Mouse (Mus musculus): ENCODE results near the gene Atp5f1. TPM values are rescaled to one million over a fixed set of nuclear protein-coding genes. Genes with fewer than 3 reads are reported as not detected.

Gene Atp5f1
- polyA plus RNA-seq, 1 experiment, result 1,422 TPM

DNA sequence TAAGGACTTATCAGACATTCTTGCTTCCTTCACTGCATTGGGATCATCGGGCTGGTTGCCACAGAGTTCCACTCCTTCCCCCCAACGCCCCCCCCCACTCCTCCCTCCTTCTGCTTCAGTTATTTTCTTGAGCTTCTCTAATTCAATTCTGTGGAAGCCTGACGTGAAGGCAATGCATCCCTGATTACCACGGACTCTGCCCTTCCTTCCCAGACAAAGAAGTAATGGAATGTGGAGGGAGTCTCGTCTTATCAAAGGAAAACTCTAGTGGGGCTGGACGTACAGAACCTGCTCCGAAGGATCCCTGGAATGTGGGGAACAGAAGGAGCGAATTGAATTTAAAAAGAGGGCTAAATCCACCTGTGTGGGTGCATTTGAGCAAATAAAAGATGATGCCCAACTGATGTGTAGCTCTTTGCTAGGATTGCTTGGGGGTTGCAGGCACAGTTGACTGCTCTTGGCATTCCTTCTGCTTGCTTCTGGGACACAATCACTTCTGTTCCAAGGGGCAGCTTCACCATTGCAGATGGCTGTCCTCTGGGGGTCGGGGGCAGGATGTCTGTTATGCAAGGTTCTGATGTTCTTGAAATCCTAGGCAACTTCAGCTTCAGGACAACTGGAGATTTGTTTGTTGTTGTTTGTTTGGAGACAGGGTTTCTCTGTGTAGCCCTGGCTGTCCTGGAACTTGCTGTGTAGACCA, 51.8 kb downstream of the Atp5f1 start:
- Histone ChIP-seq H3K4me1 (ENCODE audit: control insufficient read depth, insufficient read depth, low read length) (no peaks in the 10 kb centered on the region), H3K4me3 (ENCODE audit: insufficient read depth, low read depth, low read length) (no peak overlapping the region), H3K27ac (ENCODE audit: insufficient read depth, low read depth, low read length) (no peak overlapping the region)
- TF ChIP-seq POLR2A (IDR thresholded peaks at IDR 0.05; ENCODE audit: insufficient read depth, low read depth, low read length) (no peak), CTCF (IDR thresholded peaks at IDR 0.05; ENCODE audit: insufficient read depth, low read depth, low read length) (no peak)
- WGBS, result 43% methylated on average over 9 of the region's 9 CpGs

DNA sequence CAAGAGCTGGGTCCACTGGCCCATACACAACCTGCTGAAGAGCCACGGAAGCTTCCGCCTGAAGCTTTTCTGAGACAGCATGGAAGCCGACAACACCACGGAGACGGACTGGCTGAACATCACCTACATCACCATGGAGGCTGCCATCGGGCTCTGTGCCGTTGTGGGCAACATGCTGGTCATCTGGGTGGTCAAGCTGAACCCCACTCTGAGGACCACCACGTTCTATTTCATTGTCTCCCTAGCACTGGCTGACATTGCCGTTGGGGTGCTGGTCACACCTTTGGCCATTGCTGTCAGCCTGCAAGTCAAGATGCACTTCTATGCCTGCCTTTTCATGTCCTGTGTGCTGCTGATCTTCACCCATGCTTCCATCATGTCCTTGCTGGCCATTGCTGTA, 55.2 kb downstream of the Atp5f1 start:
- Histone ChIP-seq H3K4me3 (ENCODE audit: insufficient read depth, low read depth, low read length) (no peak overlapping the region), H3K27ac (ENCODE audit: insufficient read depth, low read depth, low read length) (no peak overlapping the region), H3K4me1 (ENCODE audit: control insufficient read depth, insufficient read depth, low read length) (no peaks in the 10 kb centered on the region)
- no peak for TF ChIP-seq CTCF (IDR thresholded peaks at IDR 0.05; ENCODE audit: insufficient read depth, low read depth, low read length)
- no peak for TF ChIP-seq POLR2A (IDR thresholded peaks at IDR 0.05; ENCODE audit: insufficient read depth, low read depth, low read length)
- WGBS, result 91% methylated on average over 9 of the region's 9 CpGs

DNA sequence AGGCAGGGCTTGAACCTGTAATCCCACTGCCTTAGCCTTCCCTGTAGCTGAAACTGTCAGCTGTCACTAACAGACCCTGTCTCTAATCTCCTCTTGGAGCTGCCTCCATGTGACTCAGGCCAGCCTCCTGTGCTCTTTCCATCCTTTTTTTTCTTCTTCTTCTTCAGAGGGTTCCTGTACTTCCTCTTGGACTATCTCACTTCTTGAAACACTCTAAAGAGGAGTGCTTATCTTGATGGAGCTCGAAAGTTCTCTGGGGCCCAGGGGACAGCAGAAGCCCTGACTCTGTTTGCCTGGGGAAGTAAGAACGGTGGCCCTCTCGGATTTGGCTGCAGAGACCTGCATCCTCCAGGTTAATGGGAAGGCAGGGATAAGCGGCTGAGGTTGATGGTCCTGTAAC, 55.7 kb downstream of the Atp5f1 start:
- Histone ChIP-seq H3K27ac (ENCODE audit: insufficient read depth, low read depth, low read length) (no peak overlapping the region), H3K4me1 (ENCODE audit: control insufficient read depth, insufficient read depth, low read length) (no peaks in the 10 kb centered on the region), H3K4me3 (ENCODE audit: insufficient read depth, low read depth, low read length) (no peak overlapping the region)
- TF ChIP-seq CTCF (IDR thresholded peaks at IDR 0.05; ENCODE audit: insufficient read depth, low read depth, low read length) (no peak), POLR2A (IDR thresholded peaks at IDR 0.05; ENCODE audit: insufficient read depth, low read depth, low read length) (no peak)
- 90% methylated on average over 4 of the region's 4 CpGs for WGBS

DNA sequence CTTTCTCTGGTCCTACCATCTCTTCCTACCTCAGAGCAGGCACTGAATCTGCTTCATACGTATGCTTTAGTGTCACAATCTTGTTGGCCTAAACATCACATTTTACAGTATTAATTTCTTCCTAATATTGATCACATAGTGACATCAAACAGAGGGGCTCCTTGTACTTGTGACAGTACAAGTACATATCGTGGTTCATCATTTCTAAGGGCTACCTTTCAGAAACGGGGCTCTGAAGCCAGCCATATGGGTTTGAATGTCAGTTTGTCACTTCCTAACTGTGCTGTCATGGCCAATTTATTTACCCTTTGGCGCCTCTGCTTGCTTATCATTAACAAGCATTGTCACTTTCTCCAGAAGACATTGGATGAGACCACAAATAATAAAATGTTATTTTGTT, 58.4 kb downstream of the Atp5f1 start:
- 87% methylated on average over 4 of the region's 4 CpGs for WGBS
- no peaks in the 10 kb centered on the region for H3K4me1 ChIP-seq (ENCODE audit: control insufficient read depth, insufficient read depth, low read length)
- no peak for TF ChIP-seq POLR2A (IDR thresholded peaks at IDR 0.05; ENCODE audit: insufficient read depth, low read depth, low read length)
- no peak for TF ChIP-seq CTCF (IDR thresholded peaks at IDR 0.05; ENCODE audit: insufficient read depth, low read depth, low read length)
- H3K27ac ChIP-seq (ENCODE audit: insufficient read depth, low read depth, low read length), result no peak overlapping the region
- H3K4me3 ChIP-seq (ENCODE audit: insufficient read depth, low read depth, low read length), result no peak overlapping the region

DNA sequence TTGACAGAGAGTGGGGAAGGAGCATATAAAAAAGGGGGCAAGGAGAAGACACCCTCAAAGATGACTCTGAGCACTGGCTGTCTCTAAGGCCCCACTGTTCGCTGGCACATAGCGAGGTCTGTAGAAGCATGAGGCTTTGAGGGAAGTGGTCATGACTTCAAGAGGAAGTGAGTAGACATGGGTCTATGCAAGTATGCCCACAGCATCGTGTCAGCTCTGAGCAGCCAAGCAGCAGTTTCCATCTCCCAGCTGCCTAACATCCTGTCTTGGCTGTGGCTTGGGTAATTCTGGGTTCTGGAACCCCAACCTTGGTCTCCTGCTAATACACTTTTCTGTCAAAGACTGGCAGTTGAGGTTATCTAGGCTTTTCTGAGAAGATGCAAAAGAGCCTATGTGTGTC, 59.2 kb downstream of the Atp5f1 start:
- Histone ChIP-seq H3K4me1 (ENCODE audit: control insufficient read depth, insufficient read depth, low read length) (no peaks in the 10 kb centered on the region), H3K27ac (ENCODE audit: insufficient read depth, low read depth, low read length) (no peak overlapping the region), H3K4me3 (ENCODE audit: insufficient read depth, low read depth, low read length) (no peak overlapping the region)
- TF ChIP-seq POLR2A (IDR thresholded peaks at IDR 0.05; ENCODE audit: insufficient read depth, low read depth, low read length) (no peak), CTCF (IDR thresholded peaks at IDR 0.05; ENCODE audit: insufficient read depth, low read depth, low read length) (no peak)
- 81% methylated on average over 3 of the region's 3 CpGs for WGBS

DNA sequence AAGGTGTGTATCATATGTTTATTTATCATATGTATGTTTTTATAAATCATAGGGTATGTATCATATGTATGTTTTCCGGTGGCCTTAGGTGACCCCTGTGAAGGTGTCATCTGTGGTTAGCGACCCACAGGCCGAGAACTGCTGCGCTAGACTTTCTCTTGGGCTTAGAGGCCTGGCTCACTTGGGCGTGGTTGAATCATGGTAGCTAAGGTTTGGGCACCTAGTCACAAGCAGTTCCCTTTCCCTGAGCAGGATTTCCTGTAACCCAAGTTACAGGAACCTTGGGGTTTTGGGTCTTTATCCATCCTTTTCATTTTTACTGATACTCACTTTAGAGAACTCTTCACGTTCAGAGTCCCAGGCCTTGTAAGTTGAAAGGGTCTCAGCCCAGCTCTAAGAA, 59.6 kb downstream of the Atp5f1 start:
- TF ChIP-seq POLR2A (IDR thresholded peaks at IDR 0.05; ENCODE audit: insufficient read depth, low read depth, low read length), result no peak
- TF ChIP-seq CTCF (IDR thresholded peaks at IDR 0.05; ENCODE audit: insufficient read depth, low read depth, low read length), result no peak
- WGBS, result 82% methylated on average over 6 of the region's 6 CpGs

DNA sequence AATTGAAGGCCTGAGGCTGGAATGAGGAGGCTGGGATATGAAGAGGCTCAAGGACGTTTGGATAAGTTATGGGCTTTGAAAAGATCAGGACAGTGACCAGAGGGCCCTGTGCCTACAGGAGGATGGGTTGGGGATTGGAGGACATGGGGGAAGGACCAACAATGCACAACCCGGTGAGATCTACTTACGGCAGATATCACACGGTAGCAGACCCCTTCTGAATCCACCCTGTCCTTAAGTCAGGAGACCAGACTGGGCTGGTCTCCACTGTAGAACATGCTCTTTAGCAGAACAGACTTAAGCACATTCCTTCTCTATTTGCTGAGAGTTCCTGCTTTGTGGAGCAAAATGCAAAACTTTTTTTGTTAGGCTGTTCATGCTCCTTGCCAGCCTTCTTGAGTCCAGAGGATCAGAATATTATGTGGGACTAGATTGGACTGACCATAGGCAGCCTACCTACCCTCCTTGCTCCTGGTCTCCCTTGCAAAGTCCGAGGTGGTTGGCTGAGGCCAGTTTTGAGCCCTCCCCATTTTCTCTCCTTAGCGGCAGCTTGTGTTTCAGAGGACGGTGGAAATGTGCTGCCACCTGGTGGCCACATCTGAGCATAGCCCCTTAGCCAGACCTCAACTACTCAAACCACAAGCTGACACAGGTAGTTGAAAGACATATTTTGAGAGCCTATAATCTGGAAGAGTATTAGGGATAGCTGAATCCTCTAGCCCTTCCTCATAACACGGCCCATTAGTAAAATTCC, 60.3 kb downstream of the Atp5f1 start:
- H3K27ac ChIP-seq (ENCODE audit: insufficient read depth, low read depth, low read length), result no peak overlapping the region
- TF ChIP-seq POLR2A (IDR thresholded peaks at IDR 0.05; ENCODE audit: insufficient read depth, low read depth, low read length) (no peak), CTCF (IDR thresholded peaks at IDR 0.05; ENCODE audit: insufficient read depth, low read depth, low read length) (peak; percentile 73)
- WGBS, result 44% methylated on average over 8 of the region's 8 CpGs

More for the DNA sequence above, 59.6 kb downstream of the Atp5f1 start:
- H3K27ac ChIP-seq (ENCODE audit: insufficient read depth, low read depth, low read length), result no peak overlapping the region
- peaks cover 4% of the 10 kb centered on the region for H3K4me1 ChIP-seq (ENCODE audit: control insufficient read depth, insufficient read depth, low read length)
- no peak overlapping the region for H3K4me3 ChIP-seq (ENCODE audit: insufficient read depth, low read depth, low read length)

DNA sequence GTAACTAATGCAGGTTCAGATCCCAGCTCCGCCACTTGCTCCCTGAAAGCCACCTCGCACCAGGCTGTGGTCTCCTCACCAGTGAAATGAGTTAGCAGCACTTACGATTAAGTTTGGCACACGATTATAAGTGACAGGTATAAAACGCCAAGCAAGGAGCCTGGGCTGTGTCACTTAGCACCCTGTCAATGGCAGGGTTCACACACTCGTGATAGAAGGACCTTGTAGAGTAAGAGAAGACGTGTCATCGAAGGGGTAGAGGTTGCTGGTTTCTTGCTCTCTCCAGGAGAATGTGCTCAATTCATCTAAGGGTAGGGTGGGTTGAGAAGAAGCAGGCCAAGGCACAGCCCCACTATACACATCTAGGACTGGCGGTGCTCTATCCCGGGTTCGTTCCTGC, 61.0 kb downstream of the Atp5f1 start:
- no peak overlapping the region for H3K27ac ChIP-seq (ENCODE audit: insufficient read depth, low read depth, low read length)
- no peak overlapping the region for H3K4me3 ChIP-seq (ENCODE audit: insufficient read depth, low read depth, low read length)
- 94% methylated on average over 11 of the region's 11 CpGs for WGBS
- no peak for TF ChIP-seq POLR2A (IDR thresholded peaks at IDR 0.05; ENCODE audit: insufficient read depth, low read depth, low read length)
- TF ChIP-seq CTCF (IDR thresholded peaks at IDR 0.05; ENCODE audit: insufficient read depth, low read depth, low read length), result no peak
- H3K4me1 ChIP-seq (ENCODE audit: control insufficient read depth, insufficient read depth, low read length), result peaks cover 18% of the 10 kb centered on the region

More for the DNA sequence above, 60.3 kb downstream of the Atp5f1 start:
- Histone ChIP-seq H3K4me3 (ENCODE audit: insufficient read depth, low read depth, low read length) (no peak overlapping the region), H3K4me1 (ENCODE audit: control insufficient read depth, insufficient read depth, low read length) (peaks cover 11% of the 10 kb centered on the region)

DNA sequence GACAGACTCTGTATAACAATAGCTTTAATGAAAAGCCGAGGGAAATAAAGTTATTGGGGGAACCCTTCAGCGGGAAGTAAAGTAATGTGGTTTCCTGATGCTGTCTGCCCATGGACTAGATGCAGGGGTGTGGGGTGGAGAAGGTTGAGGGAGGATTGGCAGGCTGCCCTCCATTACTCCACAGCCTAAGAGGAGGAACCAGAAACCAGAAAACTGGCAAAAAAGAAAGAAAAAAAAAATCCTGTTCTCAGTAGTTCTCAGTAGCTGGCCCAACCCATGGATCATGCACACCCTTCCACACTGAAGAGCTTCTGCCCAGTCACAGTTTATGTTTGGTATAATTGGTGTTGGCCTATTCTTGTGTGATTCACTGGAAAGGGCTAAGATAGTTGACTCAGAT, 61.6 kb downstream of the Atp5f1 start:
- WGBS, result 65% methylated on average over 2 of the region's 2 CpGs
- H3K4me3 ChIP-seq (ENCODE audit: insufficient read depth, low read depth, low read length), result no peak overlapping the region
- no peak for TF ChIP-seq CTCF (IDR thresholded peaks at IDR 0.05; ENCODE audit: insufficient read depth, low read depth, low read length)
- TF ChIP-seq POLR2A (IDR thresholded peaks at IDR 0.05; ENCODE audit: insufficient read depth, low read depth, low read length), result no peak
- peaks cover 20% of the 10 kb centered on the region for H3K4me1 ChIP-seq (ENCODE audit: control insufficient read depth, insufficient read depth, low read length)
- no peak overlapping the region for H3K27ac ChIP-seq (ENCODE audit: insufficient read depth, low read depth, low read length)
